Mouse (Mus musculus): ENCODE data around the gene Cxcl10. TPM values are rescaled to one million over a fixed set of nuclear protein-coding genes. Genes with fewer than 3 reads are reported as not detected.
"Not testable (repeated sequence)": the region's sequence is repeated elsewhere in the genome, so short reads cannot be mapped to it uniquely, and the experiment has no call there.

Gene Cxcl10
- polyA plus RNA-seq, 1 experiment from 2014 or later: 1.3 TPM

DNA sequence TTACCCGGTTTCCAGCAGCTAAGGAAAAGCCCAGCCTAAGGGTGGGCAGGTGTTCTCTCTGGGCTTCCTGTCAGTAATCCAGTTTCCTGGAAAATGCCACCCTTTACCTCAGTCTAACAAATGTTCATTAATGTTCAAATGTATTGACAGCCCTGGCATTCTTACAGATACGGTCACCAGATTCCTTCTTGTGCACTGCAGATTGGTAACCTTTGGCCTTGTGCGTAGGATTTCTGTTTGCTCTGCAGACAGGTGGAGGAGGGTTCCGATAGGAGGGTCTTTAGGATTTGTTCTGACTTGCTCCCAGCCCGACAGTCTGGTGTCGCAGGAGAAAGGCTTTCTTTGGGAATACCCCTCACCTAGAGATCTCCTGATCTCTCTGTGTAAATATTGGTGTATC, 17.9 kb upstream of the Cxcl10 start:
- Histone ChIP-seq H3K27ac (replicated peaks; ENCODE audit: low read depth, low read length) (no peak overlapping the region), H3K27me3 (ENCODE audit: control insufficient read depth, insufficient read depth, low read length) (no peaks in the 10 kb centered on the region), H3K9me3 (ENCODE audit: control insufficient read depth, low read length) (no peaks in the 10 kb centered on the region), H3K4me3 (ENCODE audit: low read depth, low read length) (no peak overlapping the region), H3K36me3 (ENCODE audit: control insufficient read depth, insufficient read depth, low read length) (no peaks in the 10 kb centered on the region), H3K4me2 (ENCODE audit: low read depth, severe bottlenecking) (no peak overlapping the region), H3K9ac (ENCODE audit: low read length) (no peak overlapping the region), H3K4me1 (ENCODE audit: control insufficient read depth, insufficient read depth, low read length) (no peaks in the 10 kb centered on the region)
- WGBS: 79% methylated on average over 6 of the region's 6 CpGs
- DNase-seq (ENCODE audit: low spot score) (no peak), ATAC-seq (ENCODE audit: insufficient number of reproducible peaks, low FRiP score, low TSS enrichment, low read depth) (no peak)

GRCm38 (mm10) chr5:92365146-92365705, 16.5 kb upstream of the Cxcl10 start:
- Histone ChIP-seq H3K9ac (ENCODE audit: low read length) (no peak overlapping the region), H3K27me3 (ENCODE audit: control insufficient read depth, insufficient read depth, low read length) (no peaks in the 10 kb centered on the region), H3K4me1 (ENCODE audit: control insufficient read depth, insufficient read depth, low read length) (no peaks in the 10 kb centered on the region), H3K9me3 (ENCODE audit: control insufficient read depth, low read length) (no peaks in the 10 kb centered on the region), H3K36me3 (ENCODE audit: control insufficient read depth, insufficient read depth, low read length) (no peaks in the 10 kb centered on the region), H3K4me3 (ENCODE audit: low read depth, low read length) (no peak overlapping the region), H3K4me2 (ENCODE audit: low read depth, severe bottlenecking) (no peak overlapping the region), H3K27ac (replicated peaks; ENCODE audit: low read depth, low read length) (no peak overlapping the region)
- ATAC-seq (ENCODE audit: insufficient number of reproducible peaks, low FRiP score, low TSS enrichment, low read depth): no peak
- DNase-seq (ENCODE audit: low spot score): no peak
- 70% methylated on average over 11 of the region's 11 CpGs for WGBS

GRCm38 (mm10) chr5:92364011-92364410, 15.3 kb upstream of the Cxcl10 start:
- Histone ChIP-seq H3K9me3 (ENCODE audit: control insufficient read depth, low read length) (no peaks in the 10 kb centered on the region), H3K27ac (replicated peaks; ENCODE audit: low read depth, low read length) (no peak overlapping the region), H3K4me2 (ENCODE audit: low read depth, severe bottlenecking) (no peak overlapping the region), H3K4me1 (ENCODE audit: control insufficient read depth, insufficient read depth, low read length) (no peaks in the 10 kb centered on the region), H3K36me3 (ENCODE audit: control insufficient read depth, insufficient read depth, low read length) (no peaks in the 10 kb centered on the region), H3K4me3 (ENCODE audit: low read depth, low read length) (no peak overlapping the region), H3K9ac (ENCODE audit: low read length) (no peak overlapping the region), H3K27me3 (ENCODE audit: control insufficient read depth, insufficient read depth, low read length) (no peaks in the 10 kb centered on the region)
- ATAC-seq (ENCODE audit: insufficient number of reproducible peaks, low FRiP score, low TSS enrichment, low read depth): no peak
- DNase-seq (ENCODE audit: low spot score): no peak
- WGBS: 96% methylated on average over 5 of the region's 5 CpGs

GRCm38 (mm10) chr5:92363179-92363578, 14.5 kb upstream of the Cxcl10 start:
- 9% methylated on average over 4 of the region's 4 CpGs for WGBS
- no peak for ATAC-seq (ENCODE audit: insufficient number of reproducible peaks, low FRiP score, low TSS enrichment, low read depth)

DNA sequence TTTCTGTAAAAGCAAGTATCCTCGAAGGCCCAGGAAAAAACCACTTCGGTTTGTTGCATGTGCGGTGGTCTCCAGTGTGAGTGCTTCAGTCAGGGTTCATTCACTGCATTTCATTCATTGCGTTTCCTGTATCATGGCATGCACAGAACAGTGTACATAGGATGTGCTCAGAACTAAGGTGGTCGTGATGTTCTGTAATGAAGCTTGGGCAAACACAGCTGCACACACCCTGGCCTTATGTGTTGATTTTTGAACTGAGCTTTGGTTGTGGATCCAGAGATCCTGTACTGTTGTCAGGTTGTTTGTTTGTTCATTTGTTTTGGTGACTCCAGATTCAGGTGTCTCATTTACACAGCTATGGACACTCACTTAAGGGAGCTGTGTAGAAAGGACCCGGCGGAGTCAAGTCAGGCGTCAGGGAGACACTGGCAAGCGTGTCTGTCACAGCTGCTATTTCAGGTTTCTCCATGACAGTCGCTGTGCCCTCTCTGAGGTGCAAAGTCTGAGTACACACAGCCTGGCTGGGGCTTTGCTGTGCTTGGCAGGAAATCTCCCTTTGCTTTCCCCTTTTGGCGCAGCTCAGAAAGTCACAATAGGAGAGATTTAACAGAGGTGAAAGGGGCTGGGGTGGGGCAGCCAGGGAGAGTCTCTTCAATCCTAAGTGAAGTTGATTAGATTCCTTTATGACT, 10.2 kb upstream of the Cxcl10 start:
- 87% methylated on average over 11 of the region's 11 CpGs for WGBS
- H3K9me3 ChIP-seq (ENCODE audit: control insufficient read depth, low read length): no peaks in the 10 kb centered on the region
- ATAC-seq (ENCODE audit: insufficient number of reproducible peaks, low FRiP score, low TSS enrichment, low read depth) (no peak), DNase-seq (ENCODE audit: low spot score) (no peak)
- no peak overlapping the region for H3K9ac ChIP-seq (ENCODE audit: low read length)
- H3K36me3 ChIP-seq (ENCODE audit: control insufficient read depth, insufficient read depth, low read length): no peaks in the 10 kb centered on the region
- no peak overlapping the region for H3K4me2 ChIP-seq (ENCODE audit: low read depth, severe bottlenecking)
- H3K4me3 ChIP-seq (ENCODE audit: low read depth, low read length): no peak overlapping the region
- no peaks in the 10 kb centered on the region for H3K4me1 ChIP-seq (ENCODE audit: control insufficient read depth, insufficient read depth, low read length)
- no peak overlapping the region for H3K27ac ChIP-seq (replicated peaks; ENCODE audit: low read depth, low read length)
- no peaks in the 10 kb centered on the region for H3K27me3 ChIP-seq (ENCODE audit: control insufficient read depth, insufficient read depth, low read length)

More at GRCm38 (mm10) chr5:92363179-92363578, 14.5 kb upstream of the Cxcl10 start:
- H3K9me3 ChIP-seq (ENCODE audit: control insufficient read depth, low read length): no peaks in the 10 kb centered on the region
- DNase-seq (ENCODE audit: low spot score): no peak
- no peaks in the 10 kb centered on the region for H3K27me3 ChIP-seq (ENCODE audit: control insufficient read depth, insufficient read depth, low read length)
- no peak overlapping the region for H3K4me3 ChIP-seq (ENCODE audit: low read depth, low read length)
- H3K27ac ChIP-seq (replicated peaks; ENCODE audit: low read depth, low read length): no peak overlapping the region
- no peak overlapping the region for H3K4me2 ChIP-seq (ENCODE audit: low read depth, severe bottlenecking)
- H3K4me1 ChIP-seq (ENCODE audit: control insufficient read depth, insufficient read depth, low read length): no peaks in the 10 kb centered on the region
- H3K36me3 ChIP-seq (ENCODE audit: control insufficient read depth, insufficient read depth, low read length): no peaks in the 10 kb centered on the region
- no peak overlapping the region for H3K9ac ChIP-seq (ENCODE audit: low read length)

GRCm38 (mm10) chr5:92358033-92358432, 9.3 kb upstream of the Cxcl10 start:
- H3K9me3 ChIP-seq (ENCODE audit: control insufficient read depth, low read length): no peaks in the 10 kb centered on the region
- H3K4me3 ChIP-seq (ENCODE audit: low read depth, low read length): no peak overlapping the region
- no peaks in the 10 kb centered on the region for H3K36me3 ChIP-seq (ENCODE audit: control insufficient read depth, insufficient read depth, low read length)
- ATAC-seq (ENCODE audit: insufficient number of reproducible peaks, low FRiP score, low TSS enrichment, low read depth) (no peak), DNase-seq (ENCODE audit: low spot score) (peak; percentile 51)
- WGBS: 47% methylated on average over 12 of the region's 12 CpGs
- H3K9ac ChIP-seq (ENCODE audit: low read length): no peak overlapping the region
- no peaks in the 10 kb centered on the region for H3K27me3 ChIP-seq (ENCODE audit: control insufficient read depth, insufficient read depth, low read length)
- no peaks in the 10 kb centered on the region for H3K4me1 ChIP-seq (ENCODE audit: control insufficient read depth, insufficient read depth, low read length)
- no peak overlapping the region for H3K4me2 ChIP-seq (ENCODE audit: low read depth, severe bottlenecking)
- H3K27ac ChIP-seq (replicated peaks; ENCODE audit: low read depth, low read length): no peak overlapping the region

DNA sequence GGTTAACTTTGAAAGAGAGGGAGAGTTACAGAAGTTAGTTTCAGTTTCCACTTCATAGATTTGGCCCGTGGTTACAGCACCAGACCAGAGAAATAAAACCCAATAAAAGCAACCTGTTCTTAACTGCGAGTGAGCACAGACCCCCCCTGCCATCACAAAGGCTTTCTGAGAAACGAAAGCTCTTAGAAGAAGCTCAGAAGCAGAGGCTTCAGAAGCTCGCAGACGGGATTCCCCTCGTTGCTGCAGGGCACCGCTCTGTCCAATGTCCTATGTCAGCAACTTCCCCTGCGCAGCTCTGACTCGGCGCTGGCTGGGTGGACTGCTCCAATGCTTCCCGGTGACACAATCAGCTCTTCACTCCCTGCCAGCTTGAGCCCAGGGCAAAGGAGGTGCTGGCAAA, 4.8 kb upstream of the Cxcl10 start:
- no peak overlapping the region for H3K4me3 ChIP-seq (ENCODE audit: low read depth, low read length)
- no peaks in the 10 kb centered on the region for H3K4me1 ChIP-seq (ENCODE audit: control insufficient read depth, insufficient read depth, low read length)
- DNase-seq (ENCODE audit: low spot score) (no peak), ATAC-seq (ENCODE audit: insufficient number of reproducible peaks, low FRiP score, low TSS enrichment, low read depth) (no peak)
- H3K4me2 ChIP-seq (ENCODE audit: low read depth, severe bottlenecking): peak overlapping the region; percentile 22; the same call in 1 of the 2 replicates
- H3K9ac ChIP-seq (ENCODE audit: low read length): no peak overlapping the region
- H3K36me3 ChIP-seq (ENCODE audit: control insufficient read depth, insufficient read depth, low read length): no peaks in the 10 kb centered on the region
- H3K9me3 ChIP-seq (ENCODE audit: control insufficient read depth, low read length): no peaks in the 10 kb centered on the region
- H3K27ac ChIP-seq (replicated peaks; ENCODE audit: low read depth, low read length): no peak overlapping the region
- H3K27me3 ChIP-seq (ENCODE audit: control insufficient read depth, insufficient read depth, low read length): no peaks in the 10 kb centered on the region
- WGBS: 47% methylated on average over 11 of the region's 11 CpGs

DNA sequence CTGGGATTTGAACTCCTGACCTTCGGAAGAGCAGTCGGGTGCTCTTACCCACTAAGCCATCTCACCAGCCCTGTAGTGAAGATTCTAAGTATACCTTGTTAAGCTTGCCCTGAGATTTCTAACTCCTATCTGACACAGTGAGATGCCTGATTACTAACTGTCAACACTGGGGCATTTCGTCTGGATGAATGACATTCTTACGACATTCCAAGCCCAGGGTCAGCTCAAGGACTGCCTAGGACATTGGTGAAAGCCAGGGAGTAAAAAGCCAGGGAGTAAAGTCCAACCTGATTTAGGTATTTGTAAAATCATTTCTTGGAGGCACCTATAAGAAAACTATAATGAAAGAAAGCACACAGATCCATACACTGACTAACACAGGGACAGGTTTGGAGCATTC, 4.0 kb upstream of the Cxcl10 start:
- H3K27me3 ChIP-seq (ENCODE audit: control insufficient read depth, insufficient read depth, low read length); H3K4me2 ChIP-seq (ENCODE audit: low read depth, severe bottlenecking); H3K4me3 ChIP-seq (ENCODE audit: low read depth, low read length); H3K9ac ChIP-seq (ENCODE audit: low read length); DNase-seq (ENCODE audit: low spot score); H3K9me3 ChIP-seq (ENCODE audit: control insufficient read depth, low read length); H3K36me3 ChIP-seq (ENCODE audit: control insufficient read depth, insufficient read depth, low read length); H3K4me1 ChIP-seq (ENCODE audit: control insufficient read depth, insufficient read depth, low read length); H3K27ac ChIP-seq (replicated peaks; ENCODE audit: low read depth, low read length); ATAC-seq (ENCODE audit: insufficient number of reproducible peaks, low FRiP score, low TSS enrichment, low read depth): not testable (repeated sequence)
- 72% methylated on average over 4 of the region's 4 CpGs for WGBS

DNA sequence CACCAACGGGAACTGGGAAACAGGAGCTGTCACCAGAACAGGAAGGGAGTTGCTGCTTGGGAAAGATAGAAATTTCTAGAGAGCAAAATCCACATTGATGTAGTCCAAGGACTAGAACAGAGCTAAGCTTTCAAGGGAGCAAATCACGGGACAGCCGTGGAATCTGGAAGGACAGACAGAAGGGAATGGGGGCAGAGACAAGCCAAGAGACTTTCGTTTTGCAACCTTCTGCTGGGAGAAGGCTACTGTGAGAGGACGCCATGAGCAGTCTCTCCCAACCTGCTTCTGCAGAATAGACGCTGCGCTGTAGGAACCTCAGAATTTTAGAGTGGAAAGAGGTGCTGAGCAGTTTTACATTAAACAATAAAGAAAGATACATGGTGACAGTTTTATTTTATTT, 1.0 kb upstream of the Cxcl10 start:
- ATAC-seq (ENCODE audit: insufficient number of reproducible peaks, low FRiP score, low TSS enrichment, low read depth) (no peak), DNase-seq (ENCODE audit: low spot score) (no peak)
- Histone ChIP-seq H3K9me3 (ENCODE audit: control insufficient read depth, low read length) (no peaks in the 10 kb centered on the region), H3K9ac (ENCODE audit: low read length) (no peak overlapping the region), H3K4me2 (ENCODE audit: low read depth, severe bottlenecking) (no peak overlapping the region), H3K4me1 (ENCODE audit: control insufficient read depth, insufficient read depth, low read length) (no peaks in the 10 kb centered on the region), H3K27me3 (ENCODE audit: control insufficient read depth, insufficient read depth, low read length) (no peaks in the 10 kb centered on the region), H3K36me3 (ENCODE audit: control insufficient read depth, insufficient read depth, low read length) (no peaks in the 10 kb centered on the region), H3K27ac (replicated peaks; ENCODE audit: low read depth, low read length) (no peak overlapping the region), H3K4me3 (ENCODE audit: low read depth, low read length) (no peak overlapping the region)
- 83% methylated on average over 7 of the region's 7 CpGs for WGBS

Measured in limb, embryonic 11.5 days (tissue).